In the genomic region with DNA sequence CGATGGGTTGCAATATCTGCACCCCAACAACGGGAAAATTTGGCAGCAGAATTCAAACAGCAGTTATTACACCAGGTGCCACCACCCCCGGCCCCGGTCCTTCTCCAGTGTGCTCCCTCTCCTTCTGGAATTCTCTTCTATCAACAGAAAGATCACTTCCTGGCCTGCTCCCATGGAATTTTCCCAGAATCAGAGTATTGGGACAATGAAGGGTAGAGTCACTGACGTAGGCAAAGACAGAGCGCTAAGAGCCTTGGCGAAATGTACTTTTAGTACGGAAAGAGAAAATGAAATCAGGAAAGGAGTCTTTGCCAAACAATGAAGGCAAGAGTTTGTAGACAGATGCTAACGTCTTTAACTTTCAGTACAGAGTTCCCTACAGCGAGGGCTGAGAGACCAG, we compare ENCODE assay signal across 13 mouse cellular contexts. TPM values are rescaled to one million over a fixed set of nuclear protein-coding genes. Genes with fewer than 3 reads are reported as not detected.
DNase-seq lines count a peak whose midpoint lies in the region; TF ChIP-seq lines count a peak whose summit lies in the region.
"Had no signal": no experiment of that assay in that cellular context is flagged by ENCODE, and none has a peak within 500 bp of the region (broad histone marks: within the 10 kb centered on the region; RNA-seq: fewer than 3 reads in every experiment).

No protein-coding gene starts in this region.

- no peak overlapping the region for H3K4me3 ChIP-seq in layer of hippocampus, adult 2 months
- peak overlapping the region; percentile 46 for H3K4me3 ChIP-seq in lung, adult 2 months (replicated peaks; ENCODE audit: extremely low read depth, low read depth, low read length)
- H3K4me3 ChIP-seq: forebrain, embryonic 15.5 days; hindbrain, embryonic 10.5 days; limb, embryonic 13.5 days had no signal

- H3K27ac ChIP-seq in layer of hippocampus, adult 2 months: peak overlapping the region; percentile 21; the same call in 1 of the 2 replicates
- H3K27ac ChIP-seq: forebrain, embryonic 15.5 days; hindbrain, embryonic 10.5 days; limb, embryonic 13.5 days had no signal

- WGBS in lung, adult 2 months: 37% methylated on average over 10 of the region's 10 CpGs

- no peak for TF ChIP-seq CTCF in layer of hippocampus, adult 2 months (conservative IDR thresholded peaks at IDR 0.05)
- no peak for TF ChIP-seq CTCF in lung, adult 2 months (IDR thresholded peaks at IDR 0.05; ENCODE audit: insufficient read depth, low read length)

- H3K4me1 ChIP-seq in lung, adult 2 months (ENCODE audit: control insufficient read depth, insufficient read depth, low read length): peaks cover 8% of the 10 kb centered on the region
- H3K4me1 ChIP-seq: forebrain, embryonic 15.5 days had no signal

- TF ChIP-seq POLR2A in lung, adult 2 months (IDR thresholded peaks at IDR 0.05; ENCODE audit: borderline replicate concordance, extremely low read depth, low read depth, low read length): no peak

- peak; percentile 93 for DNase-seq in heart, adult 11 months
- no peak for DNase-seq in heart, postnatal 4 days
- peak in 1 of 2 experiments; percentile 28 for DNase-seq in layer of hippocampus, adult 2 months (ENCODE audit: low spot score in 2 of 2)
- no peak for DNase-seq in layer of hippocampus, postnatal 36 days
- peak; percentile 15 for DNase-seq in lung, adult 2 months
- DNase-seq in skeletal muscle tissue, adult 2 months (ENCODE audit: low read depth, low spot score): peak; percentile 9
- DNase-seq in natural killer cell, adult 2 months (ENCODE audit: low spot score in 2 of 2): no peak
- DNase-seq in retina, postnatal 1 day: no peak
- DNase-seq: cerebellum, adult 2 months; gastrocnemius, postnatal 10 days had no signal

RNA-seq across cellular contexts. Expression of gene Tmem252, which starts 0.5 kb away (rescaled TPM):
- total RNA-seq in heart, postnatal 4 days (2021): under 1 TPM; 0.14 to 0.20 TPM
- under 1 TPM; 0.20 to 0.33 TPM for total RNA-seq in layer of hippocampus, adult 2 months (2021)
- 1 to 10 TPM in 1 of 2 experiments, under 1 TPM in 1; 0.35 to 1.0 TPM for total RNA-seq in layer of hippocampus, postnatal 36 days (2021)
- polyA plus RNA-seq in lung, adult 2 months (2012; rRNA removed): 1.0 and 2.0 TPM in 2 replicates

Comparison
In these comparisons a context has a peak if more than half of its experiments do, and no peak if none do; other contexts are left out.
1. DNase-seq: peak in heart, adult 11 months (single experiment), lung, adult 2 months (single experiment) and skeletal muscle tissue, adult 2 months (single experiment); none in heart, postnatal 4 days (single experiment), layer of hippocampus, postnatal 36 days (0 of 2), natural killer cell, adult 2 months (0 of 2) and retina, postnatal 1 day (single experiment).